Mouse (Mus musculus) embryonic fibroblast, embryonic 13.5 days (primary cell): ENCODE data around the gene Ubtf.

ENCODE experiments used
- CTCF ChIP-seq: IDR thresholded peaks from 2 replicates; pipeline ENCODE4 v1.5.1; 2011; ENCODE audit warnings: mild to moderate bottlenecking, control low read depth, low read length, moderate library complexity, borderline replicate concordance; ENCODE audit not compliant: insufficient read depth
- POLR2A ChIP-seq: IDR thresholded peaks from 2 replicates; pipeline ENCODE4 v1.6.1; 2011; ENCODE audit warnings: low read depth, mild to moderate bottlenecking, control low read depth, low read length, moderate library complexity

GRCm38 (mm10) chr11:102299839-102300238 is 19.7 kb downstream of the Ubtf start:
- TF ChIP-seq POLR2A = no peak
- TF ChIP-seq CTCF = no peak
